8 mouse cellular contexts compared by ENCODE assay signal in the genomic region with DNA sequence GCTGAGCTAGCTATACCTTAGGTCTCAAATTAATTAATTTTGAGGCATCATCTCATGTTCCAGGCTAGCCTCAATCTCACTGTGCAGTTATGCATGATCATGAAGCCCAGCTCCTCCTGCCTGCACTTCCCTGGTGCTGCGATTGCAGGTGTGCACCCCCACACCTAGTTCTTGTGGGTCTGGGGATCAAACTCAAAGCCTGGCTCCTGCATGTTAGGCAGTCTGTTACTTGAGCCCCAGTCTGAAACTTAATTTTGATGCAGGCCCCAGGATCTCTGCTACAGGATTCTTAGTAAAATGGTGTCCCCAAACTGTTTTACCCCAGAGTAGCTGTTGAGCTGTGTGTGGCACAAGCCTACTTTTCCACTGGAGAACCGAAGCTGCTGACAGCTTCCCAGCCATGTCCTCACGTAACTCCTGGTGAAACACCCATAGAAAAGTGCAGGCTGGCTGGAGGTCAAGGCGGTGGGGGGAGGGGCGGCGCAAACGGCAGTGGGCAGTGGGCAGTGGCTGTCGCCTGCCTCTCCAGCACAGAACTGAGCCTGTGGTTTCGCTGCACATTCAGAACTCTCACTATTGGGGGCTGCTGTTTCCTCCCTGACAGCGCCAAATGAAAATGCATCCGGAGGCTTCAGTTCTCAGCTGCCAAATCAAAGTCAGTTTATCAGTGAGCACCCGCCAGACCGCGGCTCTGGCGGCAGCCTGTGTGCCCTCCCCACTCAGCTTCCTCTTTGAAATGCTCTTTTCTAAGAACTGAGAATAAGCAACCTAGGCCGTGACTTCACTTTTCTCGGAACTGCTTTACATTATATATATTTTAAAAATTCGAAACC. TPM values are rescaled to one million over a fixed set of nuclear protein-coding genes. Genes with fewer than 3 reads are reported as not detected.
DNase-seq lines count a peak whose midpoint lies in the region; ATAC-seq and TF ChIP-seq lines count a peak whose summit lies in the region.

No protein-coding gene starts in this region.

- peak; percentile 47; the same call in 1 of the 2 replicates for ATAC-seq in heart, embryonic 11.5 days (replicated peaks; ENCODE audit: insufficient number of reproducible peaks, low FRiP score, low TSS enrichment)
- no peak for ATAC-seq in kidney, embryonic 15.5 days (replicated peaks; ENCODE audit: low FRiP score)

- peak overlapping the region; percentile 45 to 55 for H3K4me3 ChIP-seq in ES-E14 (ENCODE audit: insufficient read depth in 1 of 2, low read depth in 1 of 2, low read length in 2 of 2, poor library complexity in 1 of 2, severe bottlenecking in 1 of 2)
- H3K4me3 ChIP-seq in heart, embryonic 11.5 days (ENCODE audit: low read depth, low read length) = peak overlapping the region; percentile 26
- H3K4me3 ChIP-seq in kidney, embryonic 15.5 days (replicated peaks) = peak overlapping the region; percentile 31

- no peaks in the 10 kb centered on the region for H3K27me3 ChIP-seq in heart, embryonic 11.5 days (ENCODE audit: control insufficient read depth, insufficient read depth, low read length)
- no peaks in the 10 kb centered on the region for H3K27me3 ChIP-seq in kidney, embryonic 15.5 days

- no peaks in the 10 kb centered on the region for H3K36me3 ChIP-seq in ES-E14 (ENCODE audit: control insufficient read depth, insufficient read depth, low read length, poor library complexity, severe bottlenecking)
- H3K36me3 ChIP-seq in heart, embryonic 11.5 days (ENCODE audit: control insufficient read depth, insufficient read depth, low read length) = no peaks in the 10 kb centered on the region
- H3K36me3 ChIP-seq in kidney, embryonic 15.5 days = 0 out of 2 replicates have a peak, but pooled peaks cover 3% of the 10 kb centered on the region

- in situ Hi-C loops in ES-E14 (cut with MboI; ENCODE audit: low sequenced_read_pairs in 2 of 2, unreplicated experiment in 2 of 2) = loop anchor here in 1 of 2 experiments (10.0 kb wide), 1 partner anchor 269 kb away; no protein-coding TSS in a partner anchor

- no peak overlapping the region for H3K27ac ChIP-seq in ES-E14 (ENCODE audit: insufficient read depth, low read depth, low read length, poor library complexity, severe bottlenecking)
- peak overlapping the region; percentile 54 for H3K27ac ChIP-seq in heart, embryonic 11.5 days (ENCODE audit: low read depth, low read length)
- peak overlapping the region; percentile 74 for H3K27ac ChIP-seq in kidney, embryonic 15.5 days

- H3K9ac ChIP-seq in ES-E14 (ENCODE audit: insufficient read depth, low read depth, low read length, poor library complexity, severe bottlenecking) = peak overlapping the region; percentile 48
- H3K9ac ChIP-seq in heart, embryonic 11.5 days (ENCODE audit: low read depth, low read length) = peak overlapping the region; percentile 47
- H3K9ac ChIP-seq in kidney, embryonic 15.5 days = peak overlapping the region; percentile 19; the same call in 1 of the 2 replicates

- peaks cover 2 to 11% of the 10 kb centered on the region in 2 experiments; a peak in 3 of 4 replicates for H3K4me1 ChIP-seq in ES-E14 (ENCODE audit: control insufficient read depth in 2 of 2, insufficient read depth in 2 of 2, low read length in 2 of 2, poor library complexity in 1 of 2)
- H3K4me1 ChIP-seq in heart, embryonic 11.5 days (ENCODE audit: control insufficient read depth, insufficient read depth, low read length) = peaks cover 25% of the 10 kb centered on the region
- H3K4me1 ChIP-seq in kidney, embryonic 15.5 days = peaks cover 32% of the 10 kb centered on the region

- peak overlapping the region; percentile 54 for H3K4me2 ChIP-seq in heart, embryonic 11.5 days
- H3K4me2 ChIP-seq in kidney, embryonic 15.5 days = peak overlapping the region; percentile 58

- WGBS in heart, embryonic 11.5 days (ENCODE audit: insufficient replicate concordance) = 9% methylated on average over 18 of the region's 18 CpGs
- WGBS in kidney, embryonic 15.5 days = 10% methylated on average over 18 of the region's 18 CpGs

- DNase-seq in ES-E14 (ENCODE audit: low read depth, low spot score) = no peak
- peak; percentile 20 for DNase-seq in brain, adult 2 months (ENCODE audit: low read depth, low spot score)
- DNase-seq in lung, postnatal 14 days = peak; percentile 55
- DNase-seq in skeletal muscle tissue, adult 2 months (ENCODE audit: low read depth, low spot score) = peak; percentile 63
- no peak for DNase-seq in left cerebral cortex, adult 9 months (ENCODE audit: low spot score in 2 of 2)
- DNase-seq in ovary, postnatal 36 days (ENCODE audit: low spot score) = no peak

- H3K9me3 ChIP-seq in ES-E14 (ENCODE audit: control insufficient read depth, insufficient read depth, low read depth, low read length) = no peaks in the 10 kb centered on the region
- H3K9me3 ChIP-seq in heart, embryonic 11.5 days (replicated peaks; ENCODE audit: control insufficient read depth, low read length) = no peaks in the 10 kb centered on the region
- no peaks in the 10 kb centered on the region for H3K9me3 ChIP-seq in kidney, embryonic 15.5 days (replicated peaks)

TF ChIP-seq in ES-E14, 5 proteins besides CTCF, POLR2A, EP300 and RAD21:
- TF ChIP-seq ZC3H11A (IDR thresholded peaks at IDR 0.05; ENCODE audit: borderline replicate concordance, low read depth, low read length) (no peak), ZNF384 (IDR thresholded peaks at IDR 0.05; ENCODE audit: low read depth, low read length) (no peak), CHD2 (IDR thresholded peaks at IDR 0.05; ENCODE audit: low read depth, low read length) (no peak)

RNA-seq across cellular contexts. Expression of gene Rmi2, which starts 8.8 kb away (rescaled TPM):
- total RNA-seq in ES-E14 (2012; rRNA removed) = 2.9 and 3.3 TPM in 2 replicates
- 2.7 and 2.9 TPM in 2 replicates for polyA plus RNA-seq in heart, embryonic 11.5 days (2014; fragmentation: Nextera tagmentation; extraction: Ambion mirVana)
- 4.1 and 4.2 TPM in 2 replicates for polyA plus RNA-seq in kidney, embryonic 15.5 days (2015; fragmentation: Nextera tagmentation; extraction: Ambion mirVana)

RNA-seq across cellular contexts. Expression of gene Gm11172, which starts 31.0 kb away (rescaled TPM):
- total RNA-seq in ES-E14 (2012; rRNA removed) = not detected in 2 replicates
- polyA plus RNA-seq in heart, embryonic 11.5 days (2014; fragmentation: Nextera tagmentation; extraction: Ambion mirVana) = not detected in 2 replicates
- polyA plus RNA-seq in kidney, embryonic 15.5 days (2015; fragmentation: Nextera tagmentation; extraction: Ambion mirVana) = not detected in 2 replicates

RNA-seq across cellular contexts. Expression of gene Prm1, which starts 38.1 kb away (rescaled TPM):
- not detected in 2 replicates for total RNA-seq in ES-E14 (2012; rRNA removed)
- polyA plus RNA-seq in heart, embryonic 11.5 days (2014; fragmentation: Nextera tagmentation; extraction: Ambion mirVana) = not detected in 2 replicates
- 0.51 TPM in 1 of 2 replicates, not detected in the other for polyA plus RNA-seq in kidney, embryonic 15.5 days (2015; fragmentation: Nextera tagmentation; extraction: Ambion mirVana)

RNA-seq across cellular contexts. Expression of gene Prm2, which starts 47.8 kb away (rescaled TPM):
- total RNA-seq in ES-E14 (2012; rRNA removed) = not detected in 2 replicates
- not detected in 2 replicates for polyA plus RNA-seq in heart, embryonic 11.5 days (2014; fragmentation: Nextera tagmentation; extraction: Ambion mirVana)
- not detected in 2 replicates for polyA plus RNA-seq in kidney, embryonic 15.5 days (2015; fragmentation: Nextera tagmentation; extraction: Ambion mirVana)

RNA-seq across cellular contexts. Expression of gene Prm3, which starts 53.0 kb away (rescaled TPM):
- total RNA-seq in ES-E14 (2012; rRNA removed) = not detected in 2 replicates
- polyA plus RNA-seq in heart, embryonic 11.5 days (2014; fragmentation: Nextera tagmentation; extraction: Ambion mirVana) = not detected in 2 replicates
- not detected in 2 replicates for polyA plus RNA-seq in kidney, embryonic 15.5 days (2015; fragmentation: Nextera tagmentation; extraction: Ambion mirVana)

Comparison
In these comparisons a context has a peak if more than half of its experiments do, and no peak if none do; other contexts are left out.
1. DNase-seq: peak in brain, adult 2 months (single experiment), lung, postnatal 14 days (single experiment) and skeletal muscle tissue, adult 2 months (single experiment); none in ES-E14 (single experiment), left cerebral cortex, adult 9 months (0 of 2) and ovary, postnatal 36 days (single experiment).
2. Peak in every context shown above with its lines, with median percentiles within 50 percentile points of each other: H3K4me3 ChIP-seq and H3K9ac ChIP-seq.